Mouse (Mus musculus) neural tube, embryonic 12.5 days (tissue): ENCODE results near the gene Maff. TPM values are rescaled to one million over a fixed set of nuclear protein-coding genes. Genes with fewer than 3 reads are reported as not detected.

Experiments used
- ATAC-seq: fragments of 200-750 bp; cut with Nextera tagmentation; 2 replicates; pipeline ENCODE4 v1.8.0; 2017; ENCODE audit warnings: low read depth, mild to moderate bottlenecking, moderate TSS enrichment, moderate library complexity; ENCODE audit not compliant: low FRiP score
- H3K27ac ChIP-seq: fragments of 300-500 bp; sonication (generic); 2 replicates; pipeline ENCODE4 v1.5.1; 2016
- H3K27me3 ChIP-seq: fragments of 300-500 bp; sonication (generic); replicated peaks from 2 replicates; pipeline ENCODE4 v1.6.1; 2016; ENCODE audit warnings: mild to moderate bottlenecking
- H3K36me3 ChIP-seq: fragments of 300-500 bp; sonication (generic); 2 replicates; pipeline ENCODE4 v1.6.1; 2016; ENCODE audit warnings: mild to moderate bottlenecking
- H3K4me1 ChIP-seq: fragments of 300-500 bp; sonication (generic); 2 replicates; pipeline ENCODE4 v1.6.1; 2016
- H3K4me2 ChIP-seq: fragments of 300-500 bp; sonication (generic); replicated peaks from 2 replicates; pipeline ENCODE4 v1.6.1; 2016; ENCODE audit warnings: mild to moderate bottlenecking
- H3K4me3 ChIP-seq: fragments of 300-500 bp; sonication (generic); 2 replicates; pipeline ENCODE4 v1.5.1; 2016
- H3K9ac ChIP-seq: fragments of 300-500 bp; sonication (generic); 2 replicates; pipeline ENCODE4 v1.6.1; 2016; ENCODE audit warnings: mild to moderate bottlenecking
- H3K9me3 ChIP-seq: fragments of 300-500 bp; sonication (generic); 2 replicates; pipeline ENCODE4 v1.6.1; 2016; ENCODE audit warnings: mild to moderate bottlenecking
- WGBS: fragments of 180-500 bp; shearing (Covaris S2); methylation state at CpG from one replicate; pipeline ENCODE4 v1.1.7; 2016; 5-methylcytosine and 5-hydroxymethylcytosine counted together
- polyA plus RNA-seq: library from polyadenylated mRNA; unstranded; fragments of >200 nt; fragmentation: Nextera tagmentation; extraction: Ambion mirVana; gene quantifications from 2 replicates; pipeline ENCODE4 v1.2.1, GENCODE M21; 2016

The Maff gene
- polyA plus RNA-seq, 1 experiment from 2014 or later = 1.4 TPM

- Histone ChIP-seq H3K27me3 (peaks cover 23% of the 10 kb centered on the region), H3K9me3 (no peaks in the 10 kb centered on the region), H3K9ac (no peak overlapping the region), H3K27ac (no peak overlapping the region), H3K4me2 (no peak overlapping the region), H3K4me1 (peaks cover 21% of the 10 kb centered on the region), H3K4me3 (no peak overlapping the region), H3K36me3 (no peaks in the 10 kb centered on the region)
- ATAC-seq = no peak
- WGBS = 82% methylated on average over 4 of the region's 4 CpGs
Measured at GRCm38 (mm10) chr15:79354619-79355018, 8.2 kb downstream of the Maff start.

DNA sequence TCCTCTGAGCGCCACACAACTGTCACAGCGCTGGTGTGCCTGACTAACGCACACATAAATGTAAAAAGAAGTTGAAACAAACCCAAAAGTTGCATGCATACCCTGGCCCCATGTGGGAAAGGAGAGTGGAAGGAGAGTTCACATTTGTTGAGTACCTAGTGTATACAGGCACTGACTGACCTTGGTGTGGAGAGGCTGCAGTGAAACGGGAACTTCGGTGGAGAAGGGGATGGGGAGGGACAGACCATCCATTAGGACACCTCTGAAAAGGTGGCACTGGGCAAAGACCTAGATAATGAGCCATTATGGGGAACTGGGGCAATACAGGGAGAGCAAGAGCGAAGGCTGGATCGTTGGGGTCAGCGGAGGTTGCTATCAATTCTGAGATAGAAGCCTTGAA is 10.1 kb downstream of the Maff start:
- H3K4me1 ChIP-seq = peaks cover 18% of the 10 kb centered on the region
- WGBS = 79% methylated on average over 8 of the region's 8 CpGs
- H3K36me3 ChIP-seq = peaks cover 6% of the 10 kb centered on the region
- ATAC-seq = no peak
- peak overlapping the region; percentile 96 for H3K4me2 ChIP-seq
- H3K4me3 ChIP-seq = no peak overlapping the region
- no peaks in the 10 kb centered on the region for H3K9me3 ChIP-seq
- peaks cover 19% of the 10 kb centered on the region for H3K27me3 ChIP-seq
- no peak overlapping the region for H3K27ac ChIP-seq
- no peak overlapping the region for H3K9ac ChIP-seq

GRCm38 (mm10) chr15:79357036-79357911 is 10.9 kb downstream of the Maff start:
- H3K4me2 ChIP-seq = peak overlapping the region; percentile 96
- peaks cover 19% of the 10 kb centered on the region for H3K27me3 ChIP-seq
- peak; percentile 73 for ATAC-seq
- under 1% methylated on average over 59 of the region's 77 CpGs for WGBS
- peaks cover 18% of the 10 kb centered on the region for H3K4me1 ChIP-seq
- peak overlapping the region; percentile 56 for H3K9ac ChIP-seq
- H3K4me3 ChIP-seq = peak overlapping the region; percentile 41
- H3K36me3 ChIP-seq = peaks cover 14% of the 10 kb centered on the region
- no peaks in the 10 kb centered on the region for H3K9me3 ChIP-seq
- no peak overlapping the region for H3K27ac ChIP-seq

DNA sequence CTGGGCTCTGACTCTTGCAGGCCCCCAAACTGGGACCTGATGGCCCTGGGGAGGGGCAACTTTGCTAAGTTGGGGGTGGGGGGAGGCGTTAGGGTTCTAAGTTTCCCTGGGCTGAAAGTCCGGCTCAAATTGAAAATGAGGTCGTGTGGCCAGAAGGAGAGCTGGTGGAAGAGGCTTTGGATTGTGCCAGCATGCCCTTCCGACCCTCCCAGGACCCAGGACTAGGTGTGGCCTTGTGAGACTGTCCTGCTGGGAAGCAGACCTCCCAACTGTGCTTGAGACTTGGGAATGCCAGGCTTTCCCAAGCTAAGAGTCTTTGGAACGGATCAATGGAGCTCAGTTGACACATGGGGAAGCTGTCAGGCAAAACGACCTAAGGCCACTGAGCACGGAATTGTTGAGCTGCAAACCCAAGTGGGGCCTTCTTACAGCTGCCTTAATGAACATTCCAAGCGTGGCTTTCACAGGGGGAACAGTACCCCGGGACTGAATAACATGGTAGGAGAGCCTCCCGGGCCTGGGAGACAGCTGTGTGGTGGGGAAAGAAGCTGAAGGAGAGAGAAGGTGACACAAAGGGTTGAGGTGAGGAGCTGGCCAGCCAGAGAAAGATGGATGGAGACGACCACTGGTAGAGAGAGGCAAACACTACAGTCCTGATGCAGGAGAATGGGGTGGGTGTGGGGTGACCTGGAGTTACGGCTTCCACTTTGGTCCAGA is 11.7 kb downstream of the Maff start:
- 50% methylated on average over 12 of the region's 12 CpGs for WGBS
- ATAC-seq = 0 out of 2 replicates have a peak, but pooled peaks have one; percentile 7
- H3K27me3 ChIP-seq = peaks cover 19% of the 10 kb centered on the region
- H3K36me3 ChIP-seq = peaks cover 22% of the 10 kb centered on the region
- H3K4me1 ChIP-seq = peaks cover 18% of the 10 kb centered on the region
- H3K4me2 ChIP-seq = peak overlapping the region; percentile 96
- H3K9ac ChIP-seq = no peak overlapping the region
- H3K4me3 ChIP-seq = peak overlapping the region; percentile 41; the same call in 1 of the 2 replicates
- H3K27ac ChIP-seq = no peak overlapping the region
- no peaks in the 10 kb centered on the region for H3K9me3 ChIP-seq

- WGBS = 51% methylated on average over 6 of the region's 6 CpGs
- no peak overlapping the region for H3K9ac ChIP-seq
- peaks cover 19% of the 10 kb centered on the region for H3K27me3 ChIP-seq
- H3K4me1 ChIP-seq = peaks cover 18% of the 10 kb centered on the region
- no peak overlapping the region for H3K4me3 ChIP-seq
- H3K27ac ChIP-seq = no peak overlapping the region
- H3K4me2 ChIP-seq = no peak overlapping the region
- peaks cover 41% of the 10 kb centered on the region for H3K36me3 ChIP-seq
- ATAC-seq = no peak
- no peaks in the 10 kb centered on the region for H3K9me3 ChIP-seq
Measured at GRCm38 (mm10) chr15:79359954-79360353, 13.5 kb downstream of the Maff start.

- 70% methylated on average over 7 of the region's 7 CpGs for WGBS
- no peaks in the 10 kb centered on the region for H3K9me3 ChIP-seq
- no peak overlapping the region for H3K4me3 ChIP-seq
- peaks cover 19% of the 10 kb centered on the region for H3K27me3 ChIP-seq
- no peak overlapping the region for H3K4me2 ChIP-seq
- H3K27ac ChIP-seq = no peak overlapping the region
- peaks cover 18% of the 10 kb centered on the region for H3K4me1 ChIP-seq
- no peak for ATAC-seq
- H3K9ac ChIP-seq = no peak overlapping the region
- H3K36me3 ChIP-seq = peaks cover 45% of the 10 kb centered on the region
Measured at GRCm38 (mm10) chr15:79360371-79360770, 13.9 kb downstream of the Maff start.

GRCm38 (mm10) chr15:79361023-79361422 is 14.6 kb downstream of the Maff start:
- peaks cover 14% of the 10 kb centered on the region for H3K27me3 ChIP-seq
- ATAC-seq = no peak
- H3K4me1 ChIP-seq = peaks cover 18% of the 10 kb centered on the region
- H3K36me3 ChIP-seq = peaks cover 51% of the 10 kb centered on the region
- H3K27ac ChIP-seq = no peak overlapping the region
- WGBS = 71% methylated on average over 4 of the region's 4 CpGs
- H3K4me2 ChIP-seq = no peak overlapping the region
- H3K9me3 ChIP-seq = no peaks in the 10 kb centered on the region
- H3K4me3 ChIP-seq = no peak overlapping the region
- H3K9ac ChIP-seq = no peak overlapping the region

- no peak overlapping the region for H3K4me3 ChIP-seq
- peaks cover 75% of the 10 kb centered on the region for H3K36me3 ChIP-seq
- no peaks in the 10 kb centered on the region for H3K9me3 ChIP-seq
- WGBS = 79% methylated on average over 6 of the region's 6 CpGs
- no peaks in the 10 kb centered on the region for H3K27me3 ChIP-seq
- no peak overlapping the region for H3K27ac ChIP-seq
- H3K9ac ChIP-seq = no peak overlapping the region
- H3K4me1 ChIP-seq = peaks cover 4% of the 10 kb centered on the region; the same call in 1 of the 2 replicates
- H3K4me2 ChIP-seq = no peak overlapping the region
- ATAC-seq = no peak
Measured at GRCm38 (mm10) chr15:79364120-79364519, 17.7 kb downstream of the Maff start.

- H3K4me2 ChIP-seq = no peak overlapping the region
- H3K4me3 ChIP-seq = no peak overlapping the region
- 96% methylated on average over 12 of the region's 12 CpGs for WGBS
- no peak for ATAC-seq
- no peaks in the 10 kb centered on the region for H3K9me3 ChIP-seq
- H3K27me3 ChIP-seq = no peaks in the 10 kb centered on the region
- no peak overlapping the region for H3K9ac ChIP-seq
- peaks cover 84% of the 10 kb centered on the region for H3K36me3 ChIP-seq
- H3K27ac ChIP-seq = no peak overlapping the region
- peaks cover 5% of the 10 kb centered on the region; the same call in 1 of the 2 replicates for H3K4me1 ChIP-seq
Measured at GRCm38 (mm10) chr15:79365068-79365467, 18.6 kb downstream of the Maff start.

DNA sequence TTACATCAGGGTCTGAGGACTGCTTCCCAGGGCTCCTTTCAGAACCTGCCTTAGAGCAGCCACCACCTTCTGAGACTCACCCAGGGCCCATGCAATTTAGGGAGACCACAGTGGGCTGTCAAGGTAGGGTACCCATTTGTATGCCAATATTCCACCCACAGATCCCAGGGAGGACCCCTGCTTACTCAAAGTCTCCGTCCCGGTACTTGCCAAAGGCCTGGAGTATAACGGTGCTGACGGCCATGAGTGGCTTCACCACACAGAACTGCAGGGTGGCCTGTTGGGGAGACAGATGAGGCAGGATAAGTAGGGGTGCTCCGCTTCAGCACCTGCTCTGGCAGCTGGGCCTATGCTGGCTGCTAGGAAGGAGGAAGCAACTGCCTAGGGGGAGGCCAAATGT is 20.0 kb downstream of the Maff start:
- no peak for ATAC-seq
- Histone ChIP-seq H3K4me2 (no peak overlapping the region), H3K36me3 (peaks cover 83% of the 10 kb centered on the region), H3K9ac (no peak overlapping the region), H3K4me1 (peaks cover 5% of the 10 kb centered on the region; the same call in 1 of the 2 replicates), H3K4me3 (no peak overlapping the region), H3K27me3 (no peaks in the 10 kb centered on the region), H3K27ac (no peak overlapping the region), H3K9me3 (no peaks in the 10 kb centered on the region)
- WGBS = 95% methylated on average over 5 of the region's 5 CpGs

- Histone ChIP-seq H3K9me3 (no peaks in the 10 kb centered on the region), H3K9ac (no peak overlapping the region), H3K36me3 (peaks cover 80% of the 10 kb centered on the region), H3K4me3 (no peak overlapping the region), H3K4me1 (peaks cover 5% of the 10 kb centered on the region; the same call in 1 of the 2 replicates), H3K27ac (no peak overlapping the region), H3K4me2 (no peak overlapping the region), H3K27me3 (no peaks in the 10 kb centered on the region)
- ATAC-seq = no peak
- WGBS = 60% methylated on average over 14 of the region's 14 CpGs
Measured at GRCm38 (mm10) chr15:79368313-79368811, 21.9 kb downstream of the Maff start.

DNA sequence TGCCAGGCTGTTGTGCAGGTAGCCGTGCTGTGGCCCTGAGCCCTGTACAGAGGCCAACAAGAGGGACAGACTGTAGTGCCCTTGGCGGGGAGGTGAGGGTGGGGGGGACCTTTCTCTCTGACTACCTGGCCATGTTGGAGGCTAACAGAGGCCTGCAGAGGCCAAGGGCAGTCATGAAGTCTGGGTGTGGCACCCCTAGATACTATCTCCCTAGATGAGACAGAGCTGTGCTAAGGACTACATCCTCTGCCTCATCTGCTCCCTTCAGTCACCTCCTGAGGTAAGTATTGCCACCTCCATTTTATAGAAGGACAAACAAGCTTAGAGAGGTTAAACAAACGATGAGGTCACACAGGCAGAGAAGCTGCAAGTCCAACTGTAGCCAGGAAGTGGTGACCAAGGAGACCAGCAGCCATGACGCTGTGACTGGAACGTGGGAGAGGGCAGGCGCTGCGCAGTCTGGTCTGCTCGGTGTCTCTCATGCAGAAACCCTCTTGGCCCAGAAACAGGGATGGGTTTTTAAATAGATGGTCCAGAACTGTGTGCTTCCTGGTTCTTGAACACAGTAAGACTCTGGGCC is 22.5 kb downstream of the Maff start:
- Histone ChIP-seq H3K9me3 (no peaks in the 10 kb centered on the region), H3K36me3 (peaks cover 77% of the 10 kb centered on the region), H3K4me3 (no peak overlapping the region), H3K27ac (no peak overlapping the region), H3K9ac (no peak overlapping the region), H3K4me2 (no peak overlapping the region), H3K27me3 (no peaks in the 10 kb centered on the region), H3K4me1 (peaks cover 5% of the 10 kb centered on the region; the same call in 1 of the 2 replicates)
- no peak for ATAC-seq
- whole genome bisulfite sequencing = 92% methylated on average over 8 of the region's 8 CpGs
